Mouse (Mus musculus): ENCODE measurements around the gene Tinagl1. TPM values are rescaled to one million over a fixed set of nuclear protein-coding genes. Genes with fewer than 3 reads are reported as not detected.

The Tinagl1 gene
- polyA plus RNA-seq, 1 experiment from 2014 or later = 506 TPM

GRCm38 (mm10) chr4:130148405-130148804 lies 26.5 kb downstream of the Tinagl1 start:
- no peak for ATAC-seq
- no peak for DNase-seq (ENCODE audit: low read depth, low spot score)
- in situ Hi-C loops (cut with MboI; ENCODE audit: low pct_unique_long_range_greater_than_20kb) = no loop called here
- POLR2A ChIA-PET = interaction anchor here (1.1 kb wide), 1 partner anchor 35 kb away, joined by 3 read pairs; no protein-coding TSS in a partner anchor
- TF ChIP-seq CTCF (IDR thresholded peaks at IDR 0.05) = no peak
- H3K27me3 ChIP-seq = no peaks in the 10 kb centered on the region
- CTCF ChIA-PET = no interaction called here

DNA sequence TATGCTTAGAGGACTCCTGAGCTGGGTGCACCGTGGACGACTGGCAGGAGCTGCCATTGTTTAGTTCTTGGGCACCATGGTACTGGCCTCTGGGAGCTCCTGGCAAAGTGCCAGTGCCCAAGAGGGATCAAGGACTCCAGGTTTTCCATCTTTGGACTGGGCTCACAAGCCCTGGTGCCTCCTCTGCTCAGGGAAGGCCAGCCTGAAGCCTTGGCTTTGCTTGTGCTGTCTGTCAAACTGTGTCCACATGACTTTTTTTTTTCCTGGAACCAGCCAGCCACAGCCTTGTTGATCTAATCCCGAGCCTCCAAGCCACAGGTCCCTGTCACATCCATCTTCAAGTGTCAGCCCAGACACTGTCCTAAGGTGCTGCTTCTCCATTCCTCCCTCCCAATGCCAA lies 33.1 kb downstream of the Tinagl1 start:
- no peak for TF ChIP-seq CTCF (IDR thresholded peaks at IDR 0.05)
- ChIA-PET CTCF (interaction anchor here (1.0 kb wide), 1 partner anchor 45 kb away, joined by 3 read pairs; no protein-coding TSS in a partner anchor), POLR2A (interaction anchor here (1.3 kb wide), 1 partner anchor 16 kb away, joined by 3 read pairs; no protein-coding TSS in a partner anchor)
- ATAC-seq (no peak), DNase-seq (ENCODE audit: low read depth, low spot score) (no peak)
- H3K27me3 ChIP-seq = no peaks in the 10 kb centered on the region
- in situ Hi-C loops (cut with MboI; ENCODE audit: low pct_unique_long_range_greater_than_20kb) = no loop called here

- no peaks in the 10 kb centered on the region for H3K27me3 ChIP-seq
- POLR2A ChIA-PET = interaction anchor here (1.3 kb wide), 1 partner anchor 17 kb away, joined by 3 read pairs; no protein-coding TSS in a partner anchor
- in situ Hi-C loops (cut with MboI; ENCODE audit: low pct_unique_long_range_greater_than_20kb) = no loop called here
- DNase-seq (ENCODE audit: low read depth, low spot score) (no peak), ATAC-seq (no peak)
- CTCF ChIA-PET = interaction anchor here (1.0 kb wide), 1 partner anchor 46 kb away, joined by 3 read pairs; no protein-coding TSS in a partner anchor
- TF ChIP-seq CTCF (IDR thresholded peaks at IDR 0.05) = no peak
Observed at GRCm38 (mm10) chr4:130140992-130141402, 33.9 kb downstream of the Tinagl1 start.

DNA sequence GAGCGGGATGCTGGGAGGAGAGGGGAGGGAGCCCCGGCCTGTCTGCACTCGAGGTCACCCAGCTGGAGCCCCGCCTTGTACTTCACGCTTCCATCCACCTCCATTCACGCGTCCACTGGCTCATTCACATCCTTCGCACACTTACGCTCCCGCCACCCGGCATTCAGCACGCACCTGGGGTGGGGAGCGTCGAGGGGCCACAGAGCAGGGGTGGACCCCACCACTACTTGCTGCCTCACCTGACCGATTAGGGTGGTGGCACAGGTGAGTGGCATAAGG lies 35.8 kb downstream of the Tinagl1 start, which contains the start of gene Hcrtr1:
TSS of gene Hcrtr1 (minus strand) at position 146 of the 279 bp plus-strand sequence.
- DNase-seq (ENCODE audit: low read depth, low spot score) (no peak), ATAC-seq (no peak)
- no peak for TF ChIP-seq CTCF (IDR thresholded peaks at IDR 0.05)
- ChIA-PET POLR2A (interaction anchor here (0.6 kb wide), 1 partner anchor 35 kb away, joined by 3 read pairs; no protein-coding TSS in a partner anchor), CTCF (interaction anchor here (1.0 kb wide), 1 partner anchor 12 kb away, joined by 3 read pairs; no protein-coding TSS in a partner anchor)
- H3K27me3 ChIP-seq = no peaks in the 10 kb centered on the region
- in situ Hi-C loops (cut with MboI; ENCODE audit: low pct_unique_long_range_greater_than_20kb) = loop anchor here (5.0 kb wide), 1 partner anchor 48 kb away; no protein-coding TSS in a partner anchor

- ChIA-PET POLR2A (interaction anchor here (0.6 kb wide), 1 partner anchor 34 kb away, joined by 3 read pairs; no protein-coding TSS in a partner anchor), CTCF (interaction anchor here (1.0 kb wide), 2 partner anchors 13 to 24 kb away, joined by 3 read pairs; no protein-coding TSS in a partner anchor)
- ATAC-seq = no peak
- no peaks in the 10 kb centered on the region for H3K27me3 ChIP-seq
- no peak for TF ChIP-seq CTCF (IDR thresholded peaks at IDR 0.05)
- in situ Hi-C loops (cut with MboI; ENCODE audit: low pct_unique_long_range_greater_than_20kb) = loop anchor here (5.0 kb wide), 1 partner anchor 49 kb away; no protein-coding TSS in a partner anchor
- DNase-seq (ENCODE audit: low read depth, low spot score) = no peak
Observed at GRCm38 (mm10) chr4:130138441-130139213, 36.3 kb downstream of the Tinagl1 start.

- H3K27me3 ChIP-seq = no peaks in the 10 kb centered on the region
- ChIA-PET CTCF (interaction anchor here (1.5 to 1.6 kb wide), 3 partner anchors 13 to 56 kb away, joined by 4 to 6 read pairs (median 5); partner anchors contain the start of gene Tinagl1), POLR2A (no interaction called here)
- ATAC-seq = no peak
- in situ Hi-C loops (cut with MboI; ENCODE audit: low pct_unique_long_range_greater_than_20kb) = no loop called here
- DNase-seq (ENCODE audit: low read depth, low spot score) = no peak
- TF ChIP-seq CTCF (IDR thresholded peaks at IDR 0.05) = no peak
Observed at GRCm38 (mm10) chr4:130133399-130133798, 41.5 kb downstream of the Tinagl1 start.

- in situ Hi-C loops (cut with MboI; ENCODE audit: low pct_unique_long_range_greater_than_20kb) = no loop called here
- CTCF ChIA-PET = interaction anchor here (1.0 kb wide), 1 partner anchor 16 kb away, joined by 3 read pairs; no protein-coding TSS in a partner anchor
- POLR2A ChIA-PET = no interaction called here
- no peaks in the 10 kb centered on the region for H3K27me3 ChIP-seq
- TF ChIP-seq CTCF (IDR thresholded peaks at IDR 0.05) = no peak
- no peak for DNase-seq (ENCODE audit: low read depth, low spot score)
- ATAC-seq = no peak
Observed at GRCm38 (mm10) chr4:130131448-130132105, 43.3 kb downstream of the Tinagl1 start.

DNA sequence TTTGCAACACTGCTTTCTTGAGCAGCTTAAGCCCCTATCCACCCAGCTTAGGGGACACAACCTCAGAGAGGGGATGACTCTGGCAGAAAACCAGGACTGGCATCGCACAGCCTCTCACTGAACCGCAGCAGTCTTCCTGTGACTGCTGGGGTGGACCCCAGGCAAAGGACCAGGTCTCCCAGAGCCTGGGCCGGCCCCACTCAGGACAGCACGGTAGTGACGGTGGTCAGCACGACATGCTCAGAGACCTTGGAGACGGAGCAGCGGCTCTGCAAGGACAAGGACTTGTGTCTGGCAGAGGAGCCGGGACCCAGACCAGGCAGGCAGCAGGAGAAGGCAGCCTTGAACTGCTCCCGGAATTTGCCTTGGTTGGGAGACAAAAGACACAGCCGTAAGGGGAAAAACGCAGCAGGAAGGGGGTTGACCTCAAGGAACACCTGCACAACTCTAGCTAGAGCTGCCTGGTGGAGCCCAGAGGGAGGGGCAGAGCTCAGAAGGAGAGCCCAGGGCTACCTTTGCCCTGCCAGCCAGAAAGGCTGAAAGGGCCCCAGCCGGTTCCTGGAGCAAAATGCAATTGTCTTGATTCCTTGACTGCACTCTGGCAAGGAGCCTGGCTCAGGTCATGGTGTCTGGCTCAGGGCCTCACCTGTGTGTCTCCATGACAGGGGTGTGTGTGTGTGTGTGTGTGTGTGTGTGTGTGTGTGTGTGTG lies 44.1 kb downstream of the Tinagl1 start:
- CTCF ChIA-PET = interaction anchor here (0.8 to 1.0 kb wide), 2 partner anchors 15 to 19 kb away, joined by 3 read pairs; no protein-coding TSS in a partner anchor
- ATAC-seq = no peak
- POLR2A ChIA-PET = interaction anchor here (0.7 to 1.1 kb wide), 2 partner anchors 19 to 42 kb away, joined by 3 read pairs; no protein-coding TSS in a partner anchor

DNA sequence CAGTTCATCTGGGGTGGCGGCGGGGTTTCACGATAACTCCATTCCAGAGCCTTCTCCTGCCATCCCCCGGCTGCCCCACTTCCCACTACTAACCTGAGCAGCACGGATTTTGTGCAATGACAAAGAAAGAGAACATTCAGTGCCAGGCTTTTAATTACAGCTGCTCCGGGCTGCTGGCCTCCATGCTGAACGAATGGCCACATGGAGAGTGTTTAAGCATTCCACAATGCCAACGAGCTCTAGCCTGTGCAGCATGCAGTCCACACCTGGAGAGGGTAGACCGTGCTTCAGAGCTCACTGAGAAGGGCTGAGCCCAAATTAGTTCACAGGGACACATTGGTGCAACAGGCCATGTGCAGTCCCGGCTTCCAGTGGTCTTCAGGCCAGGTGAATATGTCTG lies 44.8 kb downstream of the Tinagl1 start:
- H3K27me3 ChIP-seq = no peaks in the 10 kb centered on the region
- ATAC-seq (peak; percentile 53), DNase-seq (ENCODE audit: low read depth, low spot score) (no peak)
- ChIA-PET CTCF (interaction anchor here (0.8 kb wide), 1 partner anchor 18 kb away, joined by 3 read pairs; no protein-coding TSS in a partner anchor), POLR2A (interaction anchor here (0.7 to 1.1 kb wide), 2 partner anchors 18 to 41 kb away, joined by 3 read pairs; no protein-coding TSS in a partner anchor)
- in situ Hi-C loops (cut with MboI; ENCODE audit: low pct_unique_long_range_greater_than_20kb) = no loop called here
- no peak for TF ChIP-seq CTCF (IDR thresholded peaks at IDR 0.05)

More for the DNA sequence above, 44.1 kb downstream of the Tinagl1 start:
- in situ Hi-C loops (cut with MboI; ENCODE audit: low pct_unique_long_range_greater_than_20kb) = no loop called here
- no peak for TF ChIP-seq CTCF (IDR thresholded peaks at IDR 0.05)
- no peaks in the 10 kb centered on the region for H3K27me3 ChIP-seq
- DNase-seq (ENCODE audit: low read depth, low spot score) = no peak

GRCm38 (mm10) chr4:130128907-130129306 lies 46.0 kb downstream of the Tinagl1 start:
- CTCF ChIA-PET = interaction anchor here (1.2 kb wide), 1 partner anchor 17 kb away, joined by 3 read pairs; no protein-coding TSS in a partner anchor
- in situ Hi-C loops (cut with MboI; ENCODE audit: low pct_unique_long_range_greater_than_20kb) = no loop called here
- POLR2A ChIA-PET = interaction anchor here (1.0 to 1.2 kb wide), 2 partner anchors 14 to 24 kb away, joined by 3 read pairs; no protein-coding TSS in a partner anchor

More at GRCm38 (mm10) chr4:130128907-130129306, 46.0 kb downstream of the Tinagl1 start:
- TF ChIP-seq CTCF (IDR thresholded peaks at IDR 0.05) = no peak
- no peak for ATAC-seq
- no peak for DNase-seq (ENCODE audit: low read depth, low spot score)
- H3K27me3 ChIP-seq = no peaks in the 10 kb centered on the region
